Mouse (Mus musculus) bone marrow, adult 2 months (tissue): ENCODE measurements at regions not wholly inside any gene's neighbourhood (a gene's known extent, or its start where the extent isn't known, plus 50 kb on each side); places are given as distances from the start of the nearest gene placed in this dataset.

Source experiments
- CTCF ChIP-seq: fragments of 200-500 bp; IDR thresholded peaks from 2 replicates; pipeline ENCODE4 v1.5.1; 2011; ENCODE audit warnings: low read length, control low read depth; ENCODE audit not compliant: control insufficient read depth, insufficient read depth
- POLR2A ChIP-seq: fragments of 200-500 bp; IDR thresholded peaks from 2 replicates; pipeline ENCODE4 v1.6.1; 2011; ENCODE audit warnings: low read depth, mild to moderate bottlenecking, control low read depth, low read length, borderline replicate concordance; ENCODE audit not compliant: control insufficient read depth

DNA sequence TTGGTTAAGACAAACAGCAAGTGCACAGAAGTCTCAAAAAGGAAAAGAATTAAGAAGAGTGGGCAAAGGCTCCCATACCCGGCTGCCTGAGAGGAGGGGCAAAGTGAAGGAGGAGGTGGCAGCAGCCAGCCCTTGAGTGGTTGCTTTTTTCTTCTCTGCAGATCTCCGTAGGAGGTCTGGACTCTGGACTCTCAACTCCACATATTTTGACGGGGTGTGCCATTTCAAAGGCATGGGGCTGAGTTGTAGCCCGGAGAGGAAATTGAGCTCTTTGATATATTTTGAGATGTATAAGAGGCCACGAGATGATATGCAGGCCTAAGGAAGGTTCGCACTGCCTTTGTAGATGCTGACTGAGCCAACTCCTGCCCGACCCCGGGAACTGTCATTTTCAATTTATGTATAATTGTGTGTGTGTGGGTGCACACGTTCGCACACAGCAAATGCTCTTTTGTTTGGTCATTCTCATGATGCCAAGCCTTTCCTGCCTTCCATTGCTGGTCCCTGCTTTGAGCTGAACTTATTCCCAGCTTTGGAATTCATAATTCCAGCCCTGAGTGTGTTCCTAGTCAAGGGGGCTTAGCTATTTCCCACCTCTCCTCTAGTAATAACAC is 56.4 kb downstream of the Cxcr4 start:
- TF ChIP-seq POLR2A (no peak), CTCF (no peak)
